Mouse (Mus musculus): Measurements from ENCODE around the gene Mbnl2. TPM values are rescaled to one million over a fixed set of nuclear protein-coding genes. Genes with fewer than 3 reads are reported as not detected.
"Not testable (repeated sequence)": the region's sequence is repeated elsewhere in the genome, so short reads cannot be mapped to it uniquely, and the experiment has no call there.

Gene Mbnl2
- polyA plus RNA-seq, 1 experiment: 61.8 TPM

- Histone ChIP-seq H3K36me3 (ENCODE audit: control insufficient read depth, insufficient read depth, low read length, poor library complexity, severe bottlenecking) (no peaks in the 10 kb centered on the region), H3K27me3 (ENCODE audit: control insufficient read depth, insufficient read depth, low read length, poor library complexity, severe bottlenecking) (no peaks in the 10 kb centered on the region), H3K4me3 (ENCODE audit: low read depth, low read length) (no peak overlapping the region), H3K4me1 (ENCODE audit: control insufficient read depth, insufficient read depth, low read length) (peaks cover 2% of the 10 kb centered on the region), H3K27ac (ENCODE audit: insufficient read depth, low read length) (no peak overlapping the region), H3K9ac (ENCODE audit: low read depth, poor library complexity, severe bottlenecking) (no peak overlapping the region), H3K9me3 (replicated peaks; ENCODE audit: control insufficient read depth, insufficient read depth, low read length, poor library complexity, severe bottlenecking) (no peaks in the 10 kb centered on the region)
- TF ChIP-seq EP300 (IDR thresholded peaks at IDR 0.05; ENCODE audit: insufficient read depth, low read depth, low read length) (no peak), POLR2A (IDR thresholded peaks at IDR 0.05; ENCODE audit: insufficient read depth, low read length) (no peak), CTCF (IDR thresholded peaks at IDR 0.05; ENCODE audit: low read depth, low read length) (no peak)
Observed at GRCm38 (mm10) chr14:120357321-120358070, 82.0 kb downstream of the Mbnl2 start.

- not testable (repeated sequence) for H3K36me3 ChIP-seq (ENCODE audit: control insufficient read depth, insufficient read depth, low read length, poor library complexity, severe bottlenecking); H3K4me1 ChIP-seq (ENCODE audit: control insufficient read depth, insufficient read depth, low read length); H3K27ac ChIP-seq (ENCODE audit: insufficient read depth, low read length); H3K4me3 ChIP-seq (ENCODE audit: low read depth, low read length); H3K9ac ChIP-seq (ENCODE audit: low read depth, poor library complexity, severe bottlenecking); H3K27me3 ChIP-seq (ENCODE audit: control insufficient read depth, insufficient read depth, low read length, poor library complexity, severe bottlenecking); H3K9me3 ChIP-seq (replicated peaks; ENCODE audit: control insufficient read depth, insufficient read depth, low read length, poor library complexity, severe bottlenecking)
Observed at GRCm38 (mm10) chr14:120359608-120360007, 84.1 kb downstream of the Mbnl2 start.

GRCm38 (mm10) chr14:120361121-120361520, 85.7 kb downstream of the Mbnl2 start:
- H3K9me3 ChIP-seq (replicated peaks; ENCODE audit: control insufficient read depth, insufficient read depth, low read length, poor library complexity, severe bottlenecking): no peaks in the 10 kb centered on the region
- no peaks in the 10 kb centered on the region for H3K36me3 ChIP-seq (ENCODE audit: control insufficient read depth, insufficient read depth, low read length, poor library complexity, severe bottlenecking)
- no peaks in the 10 kb centered on the region for H3K4me1 ChIP-seq (ENCODE audit: control insufficient read depth, insufficient read depth, low read length)
- no peaks in the 10 kb centered on the region for H3K27me3 ChIP-seq (ENCODE audit: control insufficient read depth, insufficient read depth, low read length, poor library complexity, severe bottlenecking)
- no peak overlapping the region for H3K27ac ChIP-seq (ENCODE audit: insufficient read depth, low read length)
- H3K9ac ChIP-seq (ENCODE audit: low read depth, poor library complexity, severe bottlenecking): no peak overlapping the region
- TF ChIP-seq CTCF (IDR thresholded peaks at IDR 0.05; ENCODE audit: low read depth, low read length) (no peak), POLR2A (IDR thresholded peaks at IDR 0.05; ENCODE audit: insufficient read depth, low read length) (no peak), EP300 (IDR thresholded peaks at IDR 0.05; ENCODE audit: insufficient read depth, low read depth, low read length) (no peak)
- no peak overlapping the region for H3K4me3 ChIP-seq (ENCODE audit: low read depth, low read length)

- Histone ChIP-seq H3K9me3 (replicated peaks; ENCODE audit: control insufficient read depth, insufficient read depth, low read length, poor library complexity, severe bottlenecking) (no peaks in the 10 kb centered on the region), H3K4me1 (ENCODE audit: control insufficient read depth, insufficient read depth, low read length) (no peaks in the 10 kb centered on the region), H3K4me3 (ENCODE audit: low read depth, low read length) (no peak overlapping the region), H3K27me3 (ENCODE audit: control insufficient read depth, insufficient read depth, low read length, poor library complexity, severe bottlenecking) (no peaks in the 10 kb centered on the region), H3K27ac (ENCODE audit: insufficient read depth, low read length) (peak overlapping the region; percentile 34; the same call in 1 of the 2 replicates), H3K9ac (ENCODE audit: low read depth, poor library complexity, severe bottlenecking) (no peak overlapping the region), H3K36me3 (ENCODE audit: control insufficient read depth, insufficient read depth, low read length, poor library complexity, severe bottlenecking) (no peaks in the 10 kb centered on the region)
- TF ChIP-seq EP300 (IDR thresholded peaks at IDR 0.05; ENCODE audit: insufficient read depth, low read depth, low read length): no peak
Observed at GRCm38 (mm10) chr14:120362409-120362992, 87.0 kb downstream of the Mbnl2 start.

- Histone ChIP-seq H3K9me3 (replicated peaks; ENCODE audit: control insufficient read depth, insufficient read depth, low read length, poor library complexity, severe bottlenecking) (no peaks in the 10 kb centered on the region), H3K4me3 (ENCODE audit: low read depth, low read length) (no peak overlapping the region), H3K27ac (ENCODE audit: insufficient read depth, low read length) (peak overlapping the region; percentile 34; the same call in 1 of the 2 replicates), H3K27me3 (ENCODE audit: control insufficient read depth, insufficient read depth, low read length, poor library complexity, severe bottlenecking) (no peaks in the 10 kb centered on the region), H3K9ac (ENCODE audit: low read depth, poor library complexity, severe bottlenecking) (no peak overlapping the region), H3K4me1 (ENCODE audit: control insufficient read depth, insufficient read depth, low read length) (no peaks in the 10 kb centered on the region), H3K36me3 (ENCODE audit: control insufficient read depth, insufficient read depth, low read length, poor library complexity, severe bottlenecking) (no peaks in the 10 kb centered on the region)
- peak; percentile 85 for TF ChIP-seq EP300 (IDR thresholded peaks at IDR 0.05; ENCODE audit: insufficient read depth, low read depth, low read length)
- no peak for TF ChIP-seq POLR2A (IDR thresholded peaks at IDR 0.05; ENCODE audit: insufficient read depth, low read length)
- peak; percentile 71 for TF ChIP-seq CTCF (IDR thresholded peaks at IDR 0.05; ENCODE audit: low read depth, low read length)
Observed at GRCm38 (mm10) chr14:120363090-120363818, 87.8 kb downstream of the Mbnl2 start.

- TF ChIP-seq CTCF (IDR thresholded peaks at IDR 0.05; ENCODE audit: low read depth, low read length) (no peak), POLR2A (IDR thresholded peaks at IDR 0.05; ENCODE audit: insufficient read depth, low read length) (no peak), EP300 (IDR thresholded peaks at IDR 0.05; ENCODE audit: insufficient read depth, low read depth, low read length) (no peak)
Observed at GRCm38 (mm10) chr14:120365088-120365487, 89.6 kb downstream of the Mbnl2 start.

More at GRCm38 (mm10) chr14:120365088-120365487, 89.6 kb downstream of the Mbnl2 start:
- H3K27ac ChIP-seq (ENCODE audit: insufficient read depth, low read length): no peak overlapping the region
- H3K4me3 ChIP-seq (ENCODE audit: low read depth, low read length): no peak overlapping the region
- H3K27me3 ChIP-seq (ENCODE audit: control insufficient read depth, insufficient read depth, low read length, poor library complexity, severe bottlenecking): no peaks in the 10 kb centered on the region
- H3K9ac ChIP-seq (ENCODE audit: low read depth, poor library complexity, severe bottlenecking): no peak overlapping the region
- no peaks in the 10 kb centered on the region for H3K36me3 ChIP-seq (ENCODE audit: control insufficient read depth, insufficient read depth, low read length, poor library complexity, severe bottlenecking)
- H3K9me3 ChIP-seq (replicated peaks; ENCODE audit: control insufficient read depth, insufficient read depth, low read length, poor library complexity, severe bottlenecking): no peaks in the 10 kb centered on the region
- no peaks in the 10 kb centered on the region for H3K4me1 ChIP-seq (ENCODE audit: control insufficient read depth, insufficient read depth, low read length)

Data from ES-Bruce4 (cell line).